Mouse (Mus musculus) brain, embryonic 14.5 days (tissue): ENCODE results near the gene Il10.

Source experiments
- CTCF ChIP-seq: fragments of 200-500 bp; IDR thresholded peaks from 2 replicates; pipeline ENCODE4 v1.5.1; 2012; ENCODE audit warnings: inconsistent platforms, mild to moderate bottlenecking, moderate library complexity, borderline replicate concordance; ENCODE audit not compliant: insufficient read depth, insufficient read length; ENCODE audit errors: extremely low read depth
- POLR2A ChIP-seq: fragments of 200-500 bp; IDR thresholded peaks from 2 replicates; pipeline ENCODE4 v1.6.1; 2012; ENCODE audit warnings: mild to moderate bottlenecking, inconsistent platforms, borderline replicate concordance; ENCODE audit not compliant: poor library complexity, insufficient read depth, insufficient read length, severe bottlenecking; ENCODE audit errors: extremely low read depth

DNA sequence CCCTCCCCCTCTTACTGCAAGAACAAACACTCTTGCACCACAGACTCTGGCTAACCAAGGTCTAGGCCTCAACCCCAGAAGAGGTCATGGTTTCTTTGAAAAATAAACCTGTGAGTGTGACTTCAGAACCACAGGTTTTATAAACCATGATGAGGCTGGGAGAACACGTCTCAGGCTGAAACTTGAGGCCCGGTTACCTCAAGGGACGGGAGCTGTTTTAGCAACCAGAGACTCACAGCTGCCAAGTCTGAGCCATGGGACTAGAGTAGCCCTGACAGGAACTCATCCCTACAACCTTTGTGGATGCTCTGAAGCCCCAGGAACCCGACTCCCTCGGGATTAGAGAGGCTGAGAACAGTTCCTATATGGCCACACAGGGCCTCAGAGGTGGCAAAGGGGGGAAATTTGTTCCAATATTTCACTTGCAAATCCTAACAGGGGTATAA lies 29.7 kb downstream of the Il10 start:
- TF ChIP-seq CTCF (no peak), POLR2A (no peak)
